Mouse (Mus musculus) testis, postnatal 10 days (tissue): ENCODE results near the gene Srcin1.

Source experiments
- DNase-seq: peaks from one replicate; pipeline ENCODE4 v3.0.0; 2021; ENCODE audit warnings: low spot score

Srcin1 gene

DNA sequence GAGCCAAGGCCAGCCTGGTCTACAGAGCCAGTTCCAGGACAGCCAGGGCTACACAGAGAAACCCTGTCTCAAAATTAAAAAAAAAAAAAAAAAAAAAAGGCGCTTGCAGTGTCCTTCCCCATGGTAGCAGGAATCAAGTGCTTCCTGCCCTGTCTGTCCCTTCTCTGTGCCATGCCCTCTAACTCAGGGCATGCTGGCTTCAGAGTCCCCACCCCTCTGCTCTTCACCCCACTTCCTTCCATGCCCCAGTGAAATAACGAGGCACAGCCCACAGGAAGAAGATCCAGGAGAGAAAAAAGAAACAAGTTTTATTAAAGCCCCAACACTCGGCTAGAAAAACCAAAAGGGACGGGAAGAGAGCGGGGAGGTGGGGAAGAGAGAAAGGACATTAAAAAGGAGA lies 66.9 kb downstream of the Srcin1 start:
- no peak for DNase-seq

DNA sequence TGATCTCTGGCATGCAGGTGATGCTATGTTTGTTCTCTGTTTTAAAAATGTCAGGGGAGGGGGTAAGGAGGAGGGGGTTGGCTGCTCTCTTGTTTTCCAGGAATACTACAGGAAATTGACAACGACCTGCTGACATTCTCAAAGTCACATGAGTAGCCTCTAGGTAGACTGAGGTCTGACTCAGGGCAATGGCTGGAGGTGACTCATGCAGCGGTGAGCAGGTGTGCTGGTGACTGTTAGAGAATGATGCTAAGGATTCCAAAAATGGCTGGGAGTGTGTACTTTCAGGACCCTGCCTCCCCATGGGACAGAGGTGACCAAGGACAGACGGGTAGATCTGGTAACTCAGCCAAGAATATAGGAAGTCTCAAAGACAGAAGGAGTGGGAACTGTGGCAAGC lies 67.8 kb downstream of the Srcin1 start:
- DNase-seq, result no peak

DNA sequence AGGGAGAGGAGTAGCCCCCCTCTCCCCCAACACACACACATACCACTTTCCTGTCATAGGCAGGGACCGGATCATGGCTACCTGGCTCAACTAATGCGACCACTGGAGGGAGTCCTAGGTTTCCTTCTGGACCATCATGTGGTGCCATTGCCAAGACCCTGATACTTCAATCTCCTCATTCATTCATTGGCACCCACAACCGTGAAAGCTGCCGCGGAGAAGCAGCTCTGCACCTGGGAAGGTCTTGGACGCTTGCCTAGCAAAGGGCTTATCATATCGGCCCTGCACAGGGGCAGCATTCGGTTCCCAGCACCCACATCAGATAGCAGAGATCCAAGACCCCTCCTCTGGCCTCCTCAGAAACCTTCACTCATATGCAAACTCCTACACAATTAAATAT lies 69.7 kb downstream of the Srcin1 start:
- no peak for DNase-seq

DNA sequence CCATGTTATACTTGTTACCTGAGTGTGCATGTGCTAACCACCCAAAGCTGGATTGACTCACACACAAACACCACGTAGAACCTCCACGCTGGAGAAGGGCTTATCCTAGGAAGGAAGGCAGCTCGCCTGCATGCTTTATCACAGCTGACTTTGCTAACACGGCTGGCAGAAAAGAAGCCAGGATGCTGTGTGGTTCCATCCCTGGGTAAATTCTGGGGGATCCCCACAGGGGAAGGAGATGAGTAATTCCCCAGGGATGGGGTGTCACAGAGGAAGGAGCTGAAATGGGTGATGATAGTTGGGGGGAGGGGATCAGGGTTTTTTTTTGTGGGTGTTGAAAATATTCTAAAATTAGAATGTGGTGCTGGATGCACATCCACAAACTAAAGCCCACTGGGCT lies 70.2 kb downstream of the Srcin1 start:
- DNase-seq, result no peak

DNA sequence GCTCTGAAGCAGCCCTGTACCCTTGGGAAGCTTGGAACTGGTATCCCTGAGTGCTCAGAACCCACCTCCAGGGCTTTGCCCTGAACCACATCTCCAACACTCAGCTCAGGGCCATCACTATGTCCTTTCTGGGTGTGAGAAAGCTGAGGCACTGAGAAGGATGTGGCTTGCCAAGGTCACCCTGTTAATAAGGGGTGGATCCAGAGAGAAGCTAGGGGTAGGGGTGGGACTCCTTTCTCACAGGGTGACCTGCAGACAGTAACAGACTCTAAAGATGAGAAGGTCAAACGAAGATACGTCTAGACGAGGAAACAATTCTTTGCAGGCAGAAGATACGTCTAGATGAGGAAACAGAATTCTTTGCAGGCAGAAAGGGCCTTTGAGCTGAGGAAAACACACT lies 73.1 kb downstream of the Srcin1 start:
- no peak for DNase-seq

DNA sequence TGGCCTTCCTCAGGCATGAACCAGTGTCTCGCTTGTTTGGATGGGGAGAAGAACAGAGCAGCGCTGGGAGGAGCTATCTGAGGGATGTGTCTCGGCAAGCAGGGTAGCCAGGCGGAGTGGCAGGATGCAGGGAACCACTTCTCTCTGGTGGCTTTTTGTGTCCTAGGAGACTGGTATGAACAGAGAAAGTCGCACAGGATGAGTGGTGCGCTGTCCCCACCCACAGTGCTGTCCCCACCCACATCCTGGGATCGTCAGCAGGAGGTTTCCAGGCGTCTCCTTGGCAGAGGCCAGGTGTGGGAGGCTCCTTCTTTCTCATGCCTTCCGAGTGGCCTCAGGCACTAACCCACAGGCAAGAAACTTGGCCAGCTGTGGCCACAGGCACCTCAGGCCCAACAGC lies 73.6 kb downstream of the Srcin1 start:
- DNase-seq, result no peak

DNA sequence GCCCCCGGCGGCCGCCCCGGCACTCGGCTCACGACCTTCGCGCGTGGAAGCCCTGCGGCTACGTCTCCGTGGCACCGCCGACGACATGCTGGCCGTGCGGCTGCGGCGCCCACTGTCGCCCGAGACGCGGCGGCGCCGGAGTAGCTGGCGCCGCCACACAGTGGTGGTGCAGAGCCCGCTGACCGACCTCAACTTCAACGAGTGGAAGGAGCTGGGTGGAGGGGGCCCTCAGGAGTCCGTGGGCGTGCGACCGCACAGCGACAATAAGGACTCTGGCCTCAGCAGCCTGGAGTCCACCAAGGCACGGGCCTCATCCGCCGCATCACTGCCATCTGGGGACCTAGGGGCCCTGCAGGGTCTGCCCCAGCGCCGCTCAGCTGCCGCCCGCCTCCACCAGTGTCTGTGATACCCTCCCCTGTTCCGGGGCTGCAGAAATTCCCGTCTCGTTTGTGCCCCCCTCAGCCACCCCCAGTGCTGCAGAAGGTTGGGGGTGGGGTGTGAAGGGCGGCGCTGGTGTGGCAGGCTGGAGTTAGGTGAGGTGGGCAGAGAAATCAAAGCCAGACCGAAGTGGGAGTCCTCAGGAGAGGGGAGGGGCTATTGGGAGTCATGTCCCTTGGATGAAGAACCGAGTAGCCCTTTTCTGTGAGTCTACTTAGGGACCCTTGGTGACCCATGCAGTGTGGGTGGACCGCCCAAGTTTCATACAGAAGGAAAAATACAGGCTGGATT lies 75.1 kb downstream of the Srcin1 start:
- DNase-seq, result no peak

DNA sequence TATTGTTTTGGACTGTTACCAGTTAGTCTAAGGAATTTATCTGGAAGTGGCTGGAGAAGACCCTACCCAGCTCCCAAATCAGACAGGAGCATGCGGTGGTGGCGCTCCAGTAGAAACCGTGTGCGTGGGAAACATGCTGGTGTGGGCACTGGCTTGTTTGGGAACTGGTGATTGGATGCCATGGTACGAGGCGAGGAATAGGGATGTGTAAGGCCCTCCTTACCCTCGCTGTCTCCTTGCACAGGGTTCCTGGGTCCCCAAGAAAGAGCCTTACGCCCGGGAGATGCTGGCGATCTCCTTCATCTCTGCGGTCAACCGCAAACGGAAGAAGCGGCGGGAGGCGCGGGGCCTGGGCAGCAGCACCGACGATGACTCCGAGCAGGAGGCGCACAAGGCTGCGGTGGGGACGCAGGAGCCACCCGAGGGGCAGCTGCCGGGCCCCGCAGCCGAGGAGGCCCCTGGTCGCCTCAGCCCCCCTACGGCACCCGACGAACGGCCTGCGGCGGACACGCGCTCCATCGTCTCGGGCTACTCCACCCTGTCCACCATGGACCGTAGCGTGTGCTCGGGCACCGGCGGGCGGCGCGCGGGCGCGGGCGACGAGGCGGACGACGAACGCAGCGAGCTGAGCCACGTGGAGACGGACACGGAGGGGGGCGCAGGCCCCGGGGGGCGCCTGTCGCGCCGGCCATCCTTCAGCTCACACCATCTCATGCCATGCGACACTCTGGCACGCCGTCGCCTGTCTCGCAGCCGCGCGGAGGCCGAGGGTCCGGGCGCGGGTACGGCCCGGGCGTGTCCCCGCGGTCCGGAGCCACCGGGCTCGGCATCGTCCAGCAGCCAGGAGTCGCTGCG lies 75.9 kb downstream of the Srcin1 start, which contains the start of gene 4933428G20Rik:
Gene 4933428G20Rik, minus strand, starts transcription at position 476 of the 855 bp plus-strand sequence.
- DNase-seq, result no peak

DNA sequence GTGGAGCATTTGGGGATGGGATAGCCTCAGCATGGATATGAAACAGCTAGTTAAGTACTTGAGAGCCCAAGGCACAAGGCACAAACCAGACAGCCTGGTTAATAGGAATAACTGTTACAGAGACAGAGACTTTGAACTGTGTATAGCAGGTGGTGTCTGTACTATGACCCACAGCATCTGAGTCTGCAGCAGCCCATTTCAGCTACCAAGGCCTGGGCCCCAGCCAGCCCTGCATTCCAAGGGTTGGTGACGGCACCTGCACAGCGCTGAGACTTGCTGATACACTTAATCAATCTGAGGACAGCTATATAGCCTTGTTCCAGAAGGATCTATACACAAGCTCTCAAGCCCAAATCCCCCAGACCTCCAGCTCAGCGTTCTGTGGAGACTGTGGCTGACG lies 78.4 kb downstream of the Srcin1 start:
- no peak for DNase-seq

DNA sequence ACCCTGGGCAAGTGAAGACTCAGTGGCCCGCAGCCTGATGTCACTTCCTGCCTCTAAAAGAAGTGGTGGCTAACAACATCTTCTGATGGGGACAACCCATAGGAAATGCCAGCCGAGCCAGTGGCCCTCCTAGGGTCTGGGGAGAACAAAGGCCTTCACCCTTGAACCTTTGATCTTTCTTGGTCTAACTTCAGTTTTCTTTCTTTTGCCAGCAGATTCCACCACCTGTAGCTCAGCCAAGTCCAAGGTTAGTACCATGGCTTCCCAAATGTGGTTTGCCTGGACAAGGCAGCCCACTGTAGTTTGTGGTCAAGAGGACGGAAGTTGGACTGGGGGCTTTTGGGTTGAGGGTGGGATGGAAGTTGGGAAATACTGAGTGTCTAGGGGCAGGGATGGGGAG lies 83.2 kb downstream of the Srcin1 start:
- DNase-seq, result no peak

DNA sequence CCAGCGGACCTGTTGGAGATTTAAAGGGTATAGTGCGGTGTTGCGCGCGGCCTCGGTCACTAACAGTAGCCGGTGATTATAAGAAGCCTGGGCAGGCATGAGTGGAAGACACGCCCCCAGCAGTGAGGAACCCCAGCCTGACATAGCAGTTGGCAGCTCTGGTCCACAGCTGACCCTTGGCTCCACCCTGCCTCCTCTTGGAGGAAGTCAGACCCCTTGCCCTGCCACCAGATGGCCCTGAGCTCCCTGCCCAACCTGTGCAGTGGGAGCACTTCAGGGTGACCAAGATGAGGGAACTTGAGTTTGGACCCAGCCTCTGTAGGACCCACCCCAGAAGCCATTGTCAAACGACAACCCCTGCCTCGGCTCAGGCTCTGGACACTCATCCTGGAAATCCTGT lies 84.3 kb downstream of the Srcin1 start:
- DNase-seq, result no peak

DNA sequence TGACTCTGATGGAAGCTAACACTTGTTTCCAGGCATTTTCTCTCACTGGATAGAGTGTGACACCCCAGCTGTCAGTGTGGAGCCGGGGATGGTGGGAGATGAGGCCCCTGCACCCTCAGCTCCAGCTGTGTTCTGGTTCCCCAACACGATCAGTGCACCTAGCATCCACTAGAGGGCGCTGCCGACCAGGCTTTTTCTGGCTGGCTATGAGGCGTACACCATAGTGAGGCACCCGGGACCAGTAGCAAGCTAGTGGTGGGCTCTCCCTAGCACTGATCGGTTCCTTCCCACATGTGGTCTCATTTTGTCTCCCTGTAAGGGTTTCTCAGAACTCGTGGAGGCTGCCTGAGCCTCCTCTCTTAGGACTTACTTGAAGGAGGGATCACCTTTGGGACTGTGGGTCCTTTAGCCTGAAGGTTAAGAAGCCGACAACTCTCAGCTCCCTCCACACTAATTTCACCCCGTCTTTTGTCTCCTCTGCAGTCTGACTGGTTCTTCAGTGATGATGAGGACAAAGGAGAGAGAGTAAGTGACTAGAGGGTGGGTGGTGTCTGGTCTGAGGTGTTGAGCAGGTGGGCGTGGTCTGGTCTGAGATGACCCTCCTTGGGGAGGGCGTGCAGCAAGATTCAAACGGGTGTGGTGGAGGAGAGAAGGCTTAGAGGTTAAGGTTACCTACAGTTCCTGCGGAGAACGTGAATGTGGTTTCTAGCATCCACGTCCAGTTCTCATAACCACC lies 86.2 kb downstream of the Srcin1 start:
- peak; percentile 89 for DNase-seq

DNA sequence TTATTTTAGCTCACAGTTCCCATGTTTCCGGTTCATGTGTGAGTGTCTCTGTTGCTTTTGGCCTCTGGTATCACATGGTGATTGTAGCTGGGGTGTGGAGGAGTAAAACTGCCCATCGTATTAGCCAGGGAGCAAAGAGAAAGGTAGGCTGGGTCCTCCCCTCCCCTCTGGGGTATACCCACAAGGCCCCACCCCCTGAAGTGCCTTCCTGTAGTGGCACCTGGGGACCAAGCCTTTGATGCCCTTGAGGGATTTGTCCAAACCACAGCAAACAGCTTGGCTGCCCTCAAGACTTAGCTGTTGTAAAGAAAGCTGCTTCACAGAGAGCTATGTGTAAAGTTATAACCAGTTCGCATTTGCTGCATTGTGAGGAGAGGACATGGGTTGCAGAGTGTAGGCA lies 88.3 kb downstream of the Srcin1 start:
- DNase-seq, result no peak

DNA sequence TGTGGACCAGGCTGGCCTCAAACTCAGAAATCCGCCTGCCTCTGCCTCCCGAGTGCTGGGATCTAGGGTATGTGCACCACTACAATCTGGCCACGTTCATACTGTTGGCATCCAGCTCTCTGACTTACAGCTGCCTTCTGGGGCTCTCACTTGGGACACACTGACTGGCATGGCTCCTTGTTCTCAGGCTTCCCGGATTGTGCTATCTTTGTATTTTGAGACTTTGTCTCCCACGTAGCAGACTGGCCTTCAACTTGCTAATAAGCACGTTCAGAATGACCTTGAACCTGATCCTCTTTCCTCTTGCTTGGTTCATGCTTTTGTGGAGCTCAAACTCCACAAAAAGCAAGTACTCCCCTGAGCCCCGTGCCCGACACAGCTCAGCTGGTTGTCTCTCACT lies 90.3 kb downstream of the Srcin1 start:
- no peak for DNase-seq

DNA sequence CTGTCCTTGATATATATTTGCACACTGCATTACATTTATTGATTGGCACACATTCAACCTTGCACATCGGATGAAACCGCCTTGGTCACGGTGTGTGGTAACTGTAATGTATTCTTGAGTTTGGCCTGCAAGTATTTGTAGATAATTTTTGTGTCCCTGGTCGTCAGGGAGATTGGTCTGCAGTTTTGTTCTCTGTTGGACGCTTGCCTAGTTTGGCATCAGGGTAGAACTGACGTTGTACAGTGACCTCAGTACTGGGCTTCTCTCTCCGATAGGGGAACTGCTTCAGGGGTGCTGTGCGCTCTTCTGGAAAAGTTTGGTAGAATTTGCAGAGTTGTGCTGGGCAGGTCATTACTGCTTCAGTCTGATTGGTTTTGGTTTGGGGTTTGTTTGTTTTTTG lies 96.2 kb downstream of the Srcin1 start:
- DNase-seq, result no peak

DNA sequence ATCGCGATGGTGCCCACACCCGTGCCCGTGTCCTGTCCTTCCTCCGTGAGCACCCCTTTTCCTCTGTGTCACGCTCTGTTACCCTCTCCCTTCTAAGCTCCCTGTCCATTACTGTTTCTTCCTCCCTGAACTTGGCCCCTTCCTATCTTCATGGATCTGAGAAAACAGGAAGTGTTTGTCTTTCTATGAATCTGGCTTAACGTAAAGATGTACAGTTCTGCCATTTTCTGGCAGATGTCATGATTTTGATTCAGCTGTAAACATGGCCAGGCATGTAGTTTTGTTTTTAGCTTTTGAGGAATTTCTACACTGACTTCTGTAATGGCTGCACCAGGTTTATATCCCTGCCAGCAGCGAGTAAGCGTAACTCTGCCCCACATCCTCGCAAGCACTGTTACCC lies 96.9 kb downstream of the Srcin1 start:
- DNase-seq, result no peak

DNA sequence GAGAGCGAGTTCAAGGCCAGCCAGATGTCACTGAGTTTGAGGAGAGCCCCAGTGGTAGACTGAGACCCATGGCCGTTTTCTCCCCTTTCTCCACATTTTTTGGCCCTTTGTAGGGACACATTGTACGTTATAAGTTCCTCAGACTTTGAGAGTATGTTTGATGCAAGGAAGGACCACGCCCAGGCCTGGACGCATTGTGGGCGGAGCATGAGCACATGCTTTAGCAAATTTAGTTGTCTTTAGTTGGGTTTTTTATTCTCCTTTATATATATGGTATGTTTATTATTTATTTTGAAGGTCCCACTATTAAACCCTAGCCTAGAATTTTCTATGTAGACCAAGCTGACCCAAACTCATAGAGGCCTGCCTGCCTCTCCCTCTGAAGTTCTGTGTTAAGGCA lies 97.6 kb downstream of the Srcin1 start:
- DNase-seq, result no peak

DNA sequence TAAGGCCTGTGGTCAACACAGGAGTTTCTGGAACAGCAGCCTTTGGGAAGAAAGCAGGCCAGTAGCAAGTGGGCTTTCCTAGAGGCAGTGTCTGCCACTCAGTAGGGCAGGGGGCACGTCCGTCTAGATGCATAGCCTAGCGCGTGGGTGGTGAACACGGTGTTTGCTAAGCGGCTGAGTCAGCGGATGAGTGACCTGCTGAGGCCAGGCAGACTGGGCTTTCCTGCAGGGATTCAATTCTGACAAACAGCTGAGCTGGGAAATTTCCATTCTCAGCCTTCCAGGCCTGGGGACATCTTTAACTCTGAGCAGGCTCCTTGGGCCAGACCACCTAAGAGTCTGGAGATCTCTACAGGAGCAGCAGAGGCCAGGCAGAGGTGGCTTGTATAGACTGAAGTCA lies 98.6 kb downstream of the Srcin1 start:
- DNase-seq, result no peak

DNA sequence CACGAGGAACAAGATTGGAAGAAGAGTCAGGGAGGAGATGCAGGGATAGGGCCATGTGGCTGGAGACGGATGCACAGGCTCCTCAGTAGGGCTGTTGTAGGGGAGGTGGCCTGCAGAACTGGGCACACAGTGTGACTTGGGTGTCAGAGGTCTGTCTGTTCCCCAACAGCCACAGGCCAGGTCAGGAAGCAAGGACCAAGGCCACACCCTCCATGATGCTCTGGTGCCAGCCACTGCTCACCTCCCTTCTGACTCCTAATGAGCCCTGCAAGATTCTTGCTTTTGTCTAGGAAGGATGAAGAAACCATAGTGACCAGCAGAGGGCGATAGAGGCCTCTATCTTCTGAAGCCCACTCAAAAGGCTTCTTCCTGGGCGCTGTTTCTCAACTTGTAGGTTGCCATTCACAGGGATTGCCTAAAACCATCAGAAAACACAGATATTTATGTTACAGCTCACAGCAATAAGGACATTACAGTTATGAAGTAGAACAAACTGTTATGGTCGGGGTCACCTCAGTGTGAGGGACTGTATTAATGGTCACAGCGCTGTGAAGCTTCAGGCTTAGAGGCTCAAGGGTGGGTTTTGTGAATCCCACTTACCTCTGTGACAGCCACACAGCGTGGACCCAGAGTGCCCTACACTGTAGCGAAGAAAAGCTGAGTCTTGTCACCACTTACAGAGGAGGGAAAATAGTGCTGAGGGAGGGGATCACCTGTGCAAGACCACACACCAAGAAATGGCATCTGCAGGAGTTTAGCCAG lies 99.5 kb downstream of the Srcin1 start:
- peak; percentile 80 for DNase-seq

DNA sequence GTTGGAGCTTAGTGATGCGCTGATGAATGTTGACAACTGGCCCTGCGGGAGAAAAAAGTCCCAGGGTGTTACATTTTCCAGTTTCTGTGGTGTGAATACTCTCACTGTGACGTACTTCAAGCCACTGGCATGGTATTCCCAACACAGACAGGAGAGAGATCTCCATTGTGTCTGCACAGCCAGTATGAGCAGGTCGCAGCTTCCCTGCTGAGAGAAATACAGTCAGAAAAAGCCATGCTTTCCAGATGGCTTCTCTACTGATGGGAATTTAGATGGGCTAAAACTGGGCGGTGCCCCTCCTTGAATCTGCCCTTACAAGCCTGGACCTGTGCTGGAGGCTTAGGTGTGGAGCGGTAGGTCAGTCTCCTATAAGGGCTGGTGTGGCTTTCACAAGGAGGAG lies 104.7 kb downstream of the Srcin1 start:
- no peak for DNase-seq

DNA sequence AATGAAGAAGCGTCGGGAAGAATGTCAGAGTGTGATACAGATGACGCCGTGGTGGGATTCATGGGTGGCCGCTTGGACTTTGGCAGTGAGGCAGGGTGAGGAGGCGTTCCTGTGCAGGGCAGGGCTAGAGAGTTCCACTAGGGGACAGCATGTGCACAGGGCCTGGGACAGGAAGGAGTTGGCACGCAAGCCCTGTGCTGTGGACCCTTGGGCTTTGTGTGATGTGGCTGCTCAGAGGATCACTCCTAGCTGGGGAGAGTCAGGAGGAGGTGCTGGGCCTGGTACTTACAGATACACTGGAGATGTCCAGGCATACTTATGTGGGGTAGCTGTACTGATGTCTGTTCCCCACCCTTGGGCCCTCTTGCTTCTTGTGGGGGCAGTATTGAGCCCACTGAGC lies 106.2 kb downstream of the Srcin1 start:
- DNase-seq, result no peak

DNA sequence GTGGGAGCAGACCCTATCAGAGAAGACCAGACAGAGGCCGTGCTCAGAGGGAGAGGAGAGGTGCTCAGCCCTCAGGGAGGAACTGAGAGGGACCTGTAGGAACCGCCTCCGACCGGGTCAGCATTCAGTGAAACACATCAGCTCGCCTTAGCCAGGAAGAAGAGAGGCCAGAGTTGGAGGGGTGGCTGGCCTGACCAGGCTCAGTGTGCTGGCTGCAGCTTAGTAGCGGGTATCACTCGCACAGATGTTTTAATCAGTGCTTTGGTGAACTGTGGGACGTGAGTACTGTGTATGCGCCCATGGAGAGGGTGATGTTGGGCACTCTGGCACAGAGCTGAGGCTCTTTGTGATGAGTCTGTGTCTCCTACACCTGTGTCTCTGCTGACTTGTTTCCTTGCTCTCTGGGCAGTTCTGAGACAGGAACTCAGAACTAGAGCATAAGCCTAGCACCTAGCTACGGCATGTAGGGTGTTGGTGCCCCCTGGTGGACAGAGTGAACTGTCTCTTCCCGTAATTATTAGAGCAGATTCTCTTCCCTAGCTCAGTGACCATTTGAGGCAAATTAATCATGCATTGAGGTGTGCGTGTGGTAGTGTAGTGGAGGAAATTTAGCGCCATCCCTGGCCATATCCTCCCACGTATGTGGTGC lies 107.2 kb downstream of the Srcin1 start:
- DNase-seq, result peak; percentile 94
